Mouse (Mus musculus) limb, embryonic 14.5 days (tissue): ENCODE measurements at regions not wholly inside any gene's neighbourhood (a gene's known extent, or its start where the extent isn't known, plus 50 kb on each side); places are given as distances from the start of the nearest gene placed in this dataset.
A peak's percentile ranks its signal among the peaks of the same experiment; 100 is the strongest.

Source experiments
- ATAC-seq: fragments of 200-750 bp; cut with Nextera tagmentation; 2 replicates; pipeline ENCODE4 v1.8.0; 2017; ENCODE audit warnings: low read depth, moderate number of reproducible peaks, moderate TSS enrichment; ENCODE audit not compliant: low FRiP score
- DNase-seq: peaks from one replicate; pipeline ENCODE4 v3.0.0-alpha.2; 2015; ENCODE audit warnings: low spot score
- H3K27ac ChIP-seq: fragments of 300-500 bp; sonication (generic); replicated peaks from 2 replicates; pipeline ENCODE4 v1.5.1; 2014; ENCODE audit warnings: low read depth, mild to moderate bottlenecking, low read length, moderate library complexity, mixed read lengths
- H3K27me3 ChIP-seq: fragments of 300-500 bp; sonication (generic); 2 replicates; pipeline ENCODE4 v1.6.1; 2014; ENCODE audit warnings: low read length, mixed read lengths; ENCODE audit not compliant: control insufficient read depth, insufficient read depth
- H3K36me3 ChIP-seq: fragments of 300-500 bp; sonication (generic); 2 replicates; pipeline ENCODE4 v1.6.1; 2014; ENCODE audit warnings: mild to moderate bottlenecking, low read length, moderate library complexity, mixed read lengths; ENCODE audit not compliant: control insufficient read depth, insufficient read depth
- H3K4me1 ChIP-seq: fragments of 300-500 bp; sonication (generic); 2 replicates; pipeline ENCODE4 v1.6.1; 2014; ENCODE audit warnings: antibody characterized with exemption, low read length, mixed read lengths; ENCODE audit not compliant: control insufficient read depth, insufficient read depth
- H3K4me2 ChIP-seq: fragments of 300-500 bp; sonication (generic); replicated peaks from 2 replicates; pipeline ENCODE4 v1.6.1; 2014; ENCODE audit warnings: low read depth, mild to moderate bottlenecking, low read length, moderate library complexity; ENCODE audit not compliant: severe bottlenecking
- H3K4me3 ChIP-seq: fragments of 300-500 bp; sonication (generic); replicated peaks from 2 replicates; pipeline ENCODE4 v1.5.1; 2014; ENCODE audit warnings: low read length
- H3K9ac ChIP-seq: fragments of 300-500 bp; sonication (generic); 2 replicates; pipeline ENCODE4 v1.6.1; 2014; ENCODE audit warnings: mild to moderate bottlenecking, low read depth, low read length, moderate library complexity; ENCODE audit not compliant: severe bottlenecking
- H3K9me3 ChIP-seq: fragments of 300-500 bp; sonication (generic); 2 replicates; pipeline ENCODE4 v1.6.1; 2016; ENCODE audit warnings: low read length; ENCODE audit not compliant: control insufficient read depth
- POLR2A ChIP-seq: fragments of 200-500 bp; IDR thresholded peaks from 2 replicates; pipeline ENCODE4 v1.8.0; 2012; ENCODE audit warnings: inconsistent platforms, mild to moderate bottlenecking, moderate library complexity, borderline replicate concordance; ENCODE audit not compliant: insufficient read depth, insufficient read length; ENCODE audit errors: extremely low read depth
- WGBS: fragments of 180-500 bp; shearing (Covaris S2); extraction: QIAGEN DNeasy Blood & Tissue Kit; methylation state at CpG from one replicate; pipeline ENCODE4 v1.1.7; 2014; 5-methylcytosine and 5-hydroxymethylcytosine counted together

GRCm38 (mm10) chr15:56774648-56775393 is 702.6 kb downstream of the Slc22a22 start:
- no peak for ATAC-seq
- no peak overlapping the region for H3K4me2 ChIP-seq
- H3K36me3 ChIP-seq: no peaks in the 10 kb centered on the region
- H3K9ac ChIP-seq: no peak overlapping the region
- H3K4me3 ChIP-seq: no peak overlapping the region
- H3K27ac ChIP-seq: no peak overlapping the region
- no peaks in the 10 kb centered on the region for H3K4me1 ChIP-seq
- DNase-seq: no peak
- no peaks in the 10 kb centered on the region for H3K27me3 ChIP-seq
- no peak for TF ChIP-seq POLR2A
- no peaks in the 10 kb centered on the region for H3K9me3 ChIP-seq
- 21% methylated on average over 9 of the region's 9 CpGs for WGBS

- no peak overlapping the region for H3K4me2 ChIP-seq
- no peak for DNase-seq
- no peaks in the 10 kb centered on the region for H3K36me3 ChIP-seq
- WGBS: 42% methylated on average over 6 of the region's 6 CpGs
- H3K4me1 ChIP-seq: peaks cover 7% of the 10 kb centered on the region
- ATAC-seq: no peak
- no peak overlapping the region for H3K4me3 ChIP-seq
- H3K27ac ChIP-seq: no peak overlapping the region
- no peak overlapping the region for H3K9ac ChIP-seq
- H3K9me3 ChIP-seq: no peaks in the 10 kb centered on the region
- H3K27me3 ChIP-seq: no peaks in the 10 kb centered on the region
- no peak for TF ChIP-seq POLR2A
Measured at GRCm38 (mm10) chr15:56766356-56766755, 711.1 kb downstream of the Slc22a22 start.

DNA sequence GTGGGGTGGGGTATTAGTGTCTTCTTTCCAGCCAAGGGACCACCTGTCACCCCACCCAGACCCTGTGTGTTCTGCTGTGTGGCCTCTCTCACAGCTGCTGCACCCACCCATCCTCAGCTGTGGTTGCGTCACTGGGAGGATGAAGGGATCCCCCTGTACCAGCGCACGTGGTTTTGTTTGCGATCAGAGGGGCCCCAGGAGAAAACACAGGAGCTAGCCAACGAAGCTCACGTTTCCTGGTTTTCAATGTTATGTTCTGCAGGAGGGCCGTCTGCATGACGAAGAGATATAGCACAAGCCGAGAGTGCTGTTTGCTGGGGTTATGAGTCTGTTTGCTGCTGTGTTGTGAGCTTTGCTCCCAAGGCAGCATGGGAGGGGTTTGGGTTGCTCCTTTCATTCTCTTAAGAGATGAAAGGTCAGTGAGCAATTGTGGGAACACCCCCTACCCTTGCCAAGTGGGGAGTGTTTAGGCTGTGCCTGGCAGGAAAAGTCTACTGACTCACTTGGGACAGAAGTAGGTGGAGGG is 712.4 kb downstream of the Slc22a22 start:
- ATAC-seq (peak; percentile 62), DNase-seq (no peak)
- H3K27me3 ChIP-seq: no peaks in the 10 kb centered on the region
- peaks cover 7% of the 10 kb centered on the region for H3K4me1 ChIP-seq
- H3K9ac ChIP-seq: no peak overlapping the region
- H3K9me3 ChIP-seq: no peaks in the 10 kb centered on the region
- no peak overlapping the region for H3K4me3 ChIP-seq
- H3K27ac ChIP-seq: no peak overlapping the region
- TF ChIP-seq POLR2A: no peak
- 27% methylated on average over 9 of the region's 9 CpGs for WGBS
- no peak overlapping the region; the same call in 1 of the 2 replicates for H3K4me2 ChIP-seq
- no peaks in the 10 kb centered on the region for H3K36me3 ChIP-seq

GRCm38 (mm10) chr15:56764019-56764418 is 713.4 kb downstream of the Slc22a22 start:
- Histone ChIP-seq H3K4me3 (no peak overlapping the region), H3K27me3 (no peaks in the 10 kb centered on the region), H3K4me1 (peaks cover 7% of the 10 kb centered on the region), H3K27ac (no peak overlapping the region), H3K9ac (no peak overlapping the region), H3K36me3 (no peaks in the 10 kb centered on the region), H3K9me3 (no peaks in the 10 kb centered on the region), H3K4me2 (no peak overlapping the region)
- ATAC-seq: no peak
- no peak for DNase-seq
- no peak for TF ChIP-seq POLR2A
- WGBS: 47% methylated on average over 5 of the region's 5 CpGs

GRCm38 (mm10) chr15:56746698-56747097 is 730.7 kb downstream of the Slc22a22 start:
- no peaks in the 10 kb centered on the region for H3K9me3 ChIP-seq
- H3K4me3 ChIP-seq: no peak overlapping the region
- no peak for DNase-seq
- 55% methylated on average over 1 of the region's 1 CpGs for WGBS
- ATAC-seq: no peak
- no peaks in the 10 kb centered on the region for H3K36me3 ChIP-seq
- no peak overlapping the region for H3K27ac ChIP-seq
- H3K27me3 ChIP-seq: no peaks in the 10 kb centered on the region
- TF ChIP-seq POLR2A: no peak
- no peak overlapping the region for H3K4me2 ChIP-seq
- H3K4me1 ChIP-seq: peaks cover 5% of the 10 kb centered on the region
- no peak overlapping the region for H3K9ac ChIP-seq
